Mouse (Mus musculus) G1E (cell line): ENCODE results near the gene Hap1. TPM values are rescaled to one million over a fixed set of nuclear protein-coding genes. Genes with fewer than 3 reads are reported as not detected.
"Not testable (repeated sequence)": the region's sequence is repeated elsewhere in the genome, so short reads cannot be mapped to it uniquely, and the experiment has no call there.

Source experiments
- ATAC-seq: 2 replicates; pipeline ENCODE4 v1.8.0; 2016; ENCODE audit warnings: mild to moderate bottlenecking; ENCODE audit not compliant: insufficient number of reproducible peaks, poor library complexity, low FRiP score, severe bottlenecking; ENCODE audit errors: extremely low read depth
- DNase-seq: peaks from one replicate; pipeline ENCODE4 v3.0.0; 2012; ENCODE audit warnings: low spot score
- H3K27me3 ChIP-seq: 2 replicates; pipeline ENCODE4 v1.6.1; 2012; ENCODE audit warnings: mild to moderate bottlenecking, low read length, inconsistent platforms; ENCODE audit not compliant: insufficient read depth
- H3K36me3 ChIP-seq: replicated peaks from 2 replicates; pipeline ENCODE3; 2012; ENCODE audit warnings: mild to moderate bottlenecking, inconsistent platforms
- H3K4me1 ChIP-seq: 2 replicates; pipeline ENCODE4 v1.6.1; 2012; ENCODE audit warnings: low read depth, low read length, inconsistent platforms, mixed read lengths; ENCODE audit not compliant: insufficient read depth
- H3K4me3 ChIP-seq: 2 replicates; pipeline ENCODE4 v1.5.1; 2012; ENCODE audit warnings: low read depth, mild to moderate bottlenecking, inconsistent platforms, low read length, moderate library complexity, mixed read lengths
- H3K9me3 ChIP-seq: replicated peaks from 2 replicates; pipeline ENCODE4 v1.6.1; 2012; ENCODE audit warnings: inconsistent platforms
- CTCF ChIP-seq: IDR thresholded peaks from 2 replicates; pipeline ENCODE4 v1.5.1; 2012; ENCODE audit warnings: low read depth, low read length, inconsistent platforms, mixed read lengths
- GATA1 ChIP-seq: IDR thresholded peaks from 2 replicates; pipeline ENCODE4 v1.6.1; 2012; ENCODE audit warnings: borderline replicate concordance, low read length, inconsistent platforms, mixed read lengths
- GATA2 ChIP-seq: IDR thresholded peaks from 2 replicates; pipeline ENCODE4 v1.6.1; 2012; ENCODE audit warnings: low read depth, low read length, inconsistent platforms, borderline replicate concordance
- POLR2AphosphoS5 ChIP-seq: IDR thresholded peaks from 2 replicates; pipeline ENCODE4 v1.6.1; 2012; ENCODE audit warnings: low read depth, low read length, inconsistent platforms; ENCODE audit not compliant: insufficient replicate concordance
- TAL1 ChIP-seq: conservative IDR thresholded peaks from 2 replicates; pipeline ENCODE4 v1.6.1; 2012; ENCODE audit warnings: low read depth, low read length, inconsistent platforms, mixed read lengths
- polyA plus RNA-seq: library from polyadenylated mRNA; stranded (reverse); fragments of >175 nt; gene quantifications from 2 replicates; pipeline ENCODE4 v1.2.3, GENCODE M21; 2012
- total RNA-seq, 2 experiments: library from RNA; stranded (forward) in 1 of 2; stranded (reverse) in 1 of 2; fragments of 200-1000 nt in 1 of 2; fragments of >200 nt in 1 of 2; fragmentation: Nextera tagmentation in 1 of 2; gene quantifications; 2 replicates each; pipeline ENCODE4 v1.2.3; 2014 to 2017

Gene Hap1
- total and polyA plus RNA-seq, 3 experiments = 0.05 TPM; not detected in 2

DNA sequence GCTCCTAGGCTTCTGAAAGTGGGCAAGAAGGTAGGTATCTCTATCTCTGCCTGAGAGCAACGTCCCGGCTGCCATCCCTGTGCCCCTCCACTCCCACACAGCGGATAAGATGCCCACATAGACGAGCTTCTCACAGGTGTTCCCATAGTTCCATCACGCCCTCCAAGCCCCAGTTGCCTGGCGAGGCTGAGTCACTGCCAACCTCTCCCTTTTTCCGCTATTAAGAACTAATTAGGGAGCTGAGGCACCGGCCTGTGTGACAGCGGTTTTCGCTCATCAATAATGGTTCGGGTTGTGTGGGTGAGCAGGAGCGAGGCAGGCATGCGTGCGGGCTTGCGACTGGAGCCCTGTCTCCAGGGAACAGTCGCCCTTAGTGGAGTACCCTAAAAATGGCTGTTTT, 25.7 kb downstream of the Hap1 start:
- Histone ChIP-seq H3K27me3 (peaks cover 30% of the 10 kb centered on the region), H3K4me1 (no peaks in the 10 kb centered on the region; the same call in 1 of the 2 replicates), H3K9me3 (no peaks in the 10 kb centered on the region), H3K36me3 (no peaks in the 10 kb centered on the region), H3K4me3 (no peak overlapping the region)
- TF ChIP-seq CTCF (no peak), GATA2 (no peak), GATA1 (no peak), TAL1 (no peak), POLR2AphosphoS5 (no peak)
- no peak for ATAC-seq
- no peak for DNase-seq

DNA sequence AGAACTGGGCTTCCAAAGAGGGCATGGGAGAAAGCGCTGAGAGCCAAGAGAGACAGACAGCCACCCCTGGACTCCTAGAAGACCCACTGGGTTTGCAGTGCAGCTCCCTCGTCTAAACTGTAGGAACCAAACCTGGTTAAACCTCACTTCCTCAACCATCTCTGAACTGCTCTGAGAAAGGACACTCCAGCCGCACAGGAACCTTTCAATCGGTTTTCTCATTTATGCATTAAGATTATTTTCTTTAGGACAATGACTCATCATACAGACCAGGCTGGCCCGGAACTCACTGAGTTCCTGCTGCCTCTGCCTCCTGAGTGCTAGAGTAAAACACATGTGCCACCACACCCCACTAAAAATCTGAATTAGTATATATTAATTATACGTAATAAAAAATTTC, 28.2 kb downstream of the Hap1 start:
- ATAC-seq = no peak
- DNase-seq = no peak
- TF ChIP-seq GATA1 (no peak), POLR2AphosphoS5 (no peak), CTCF (no peak), GATA2 (no peak), TAL1 (no peak)
- Histone ChIP-seq H3K4me1 (peaks cover under 1% of the 10 kb centered on the region; the same call in 1 of the 2 replicates), H3K27me3 (peaks cover 23% of the 10 kb centered on the region), H3K4me3 (no peak overlapping the region), H3K9me3 (no peaks in the 10 kb centered on the region), H3K36me3 (peaks cover 2% of the 10 kb centered on the region)

DNA sequence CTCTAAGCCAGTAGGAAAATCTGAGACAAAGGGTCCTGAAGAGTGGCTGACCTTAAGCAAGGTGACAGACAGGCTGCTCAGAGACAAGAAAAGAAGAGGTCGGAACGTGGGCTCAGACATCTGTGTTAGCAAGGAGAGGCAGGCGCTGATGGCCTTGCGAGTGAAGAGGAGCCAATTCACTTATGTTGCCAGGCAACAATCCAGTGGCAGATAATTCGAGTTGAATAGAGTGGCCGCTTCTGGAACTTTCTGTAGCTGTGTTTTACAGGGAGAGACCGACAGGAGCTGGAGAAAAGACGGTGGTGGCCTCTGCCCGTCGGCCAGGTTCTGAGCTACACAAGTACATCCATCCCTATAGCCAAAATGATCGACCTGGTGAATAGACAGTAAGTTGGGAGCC, 28.6 kb downstream of the Hap1 start:
- Histone ChIP-seq H3K27me3 (peaks cover 23% of the 10 kb centered on the region), H3K4me3 (no peak overlapping the region), H3K9me3 (no peaks in the 10 kb centered on the region), H3K36me3 (peaks cover 6% of the 10 kb centered on the region), H3K4me1 (peaks cover 5% of the 10 kb centered on the region)
- DNase-seq (no peak), ATAC-seq (no peak)
- TF ChIP-seq GATA2 (no peak), POLR2AphosphoS5 (no peak), CTCF (no peak), GATA1 (no peak), TAL1 (no peak)

DNA sequence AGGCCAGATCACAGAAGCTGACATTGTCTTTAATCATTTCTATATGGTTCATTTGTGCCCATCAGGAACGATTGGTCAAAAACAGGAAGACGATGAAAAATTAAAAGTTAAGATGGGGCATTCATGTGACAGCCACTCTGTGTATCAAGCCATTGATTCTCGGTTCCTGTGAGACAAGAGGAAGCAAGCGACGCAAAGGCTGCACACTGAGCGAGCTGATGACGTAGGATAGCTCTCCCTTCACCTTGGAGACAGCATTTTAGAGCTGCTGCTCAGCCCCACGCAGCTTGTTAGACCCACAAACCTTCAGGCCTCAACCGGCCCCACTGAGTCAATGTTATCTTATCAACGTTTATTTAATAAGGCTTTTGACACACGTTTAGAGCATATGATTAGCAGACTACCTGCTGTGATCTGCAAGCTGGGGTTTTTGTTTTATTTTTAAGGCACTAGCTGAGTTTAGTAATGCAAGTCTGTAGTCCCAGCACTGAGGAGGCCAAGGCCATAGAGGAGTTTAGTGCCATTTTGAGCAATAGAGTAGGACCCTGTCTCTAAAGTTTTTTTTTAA, 30.8 kb downstream of the Hap1 start:
- TF ChIP-seq GATA2 (no peak), GATA1 (no peak), TAL1 (no peak), CTCF (no peak), POLR2AphosphoS5 (no peak)
- ATAC-seq (no peak), DNase-seq (no peak)
- H3K9me3 ChIP-seq = no peaks in the 10 kb centered on the region
- H3K27me3 ChIP-seq = peaks cover 15% of the 10 kb centered on the region; the same call in 1 of the 2 replicates
- H3K4me3 ChIP-seq = no peak overlapping the region
- peaks cover 23% of the 10 kb centered on the region for H3K36me3 ChIP-seq
- H3K4me1 ChIP-seq = peaks cover 14% of the 10 kb centered on the region

DNA sequence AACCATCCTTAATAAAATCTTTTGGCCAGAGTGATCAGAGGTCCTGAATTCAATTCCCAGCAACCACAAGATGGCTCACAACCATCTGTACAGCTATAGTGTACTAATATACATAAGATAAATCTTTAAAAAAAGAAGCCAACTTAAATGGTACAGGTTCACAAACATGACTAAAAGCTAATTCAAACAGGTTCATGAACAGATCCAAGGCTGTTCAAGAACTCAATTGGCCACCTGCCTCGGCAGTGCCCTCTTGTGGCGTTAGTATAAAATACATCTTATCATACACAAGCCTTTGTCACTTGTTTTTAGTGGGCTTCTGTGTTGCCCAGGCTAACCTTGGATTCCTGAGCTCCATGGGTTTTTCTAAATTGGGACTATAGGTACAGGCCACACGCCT, 32.4 kb downstream of the Hap1 start:
- no peak for ATAC-seq
- peaks cover 20% of the 10 kb centered on the region for H3K4me1 ChIP-seq
- H3K27me3 ChIP-seq = peaks cover 8% of the 10 kb centered on the region; the same call in 1 of the 2 replicates
- no peak overlapping the region for H3K4me3 ChIP-seq
- TF ChIP-seq CTCF (peak; percentile 63), TAL1 (no peak)
- H3K36me3 ChIP-seq = peaks cover 23% of the 10 kb centered on the region
- H3K9me3 ChIP-seq = no peaks in the 10 kb centered on the region
- peak; percentile 26 for DNase-seq

DNA sequence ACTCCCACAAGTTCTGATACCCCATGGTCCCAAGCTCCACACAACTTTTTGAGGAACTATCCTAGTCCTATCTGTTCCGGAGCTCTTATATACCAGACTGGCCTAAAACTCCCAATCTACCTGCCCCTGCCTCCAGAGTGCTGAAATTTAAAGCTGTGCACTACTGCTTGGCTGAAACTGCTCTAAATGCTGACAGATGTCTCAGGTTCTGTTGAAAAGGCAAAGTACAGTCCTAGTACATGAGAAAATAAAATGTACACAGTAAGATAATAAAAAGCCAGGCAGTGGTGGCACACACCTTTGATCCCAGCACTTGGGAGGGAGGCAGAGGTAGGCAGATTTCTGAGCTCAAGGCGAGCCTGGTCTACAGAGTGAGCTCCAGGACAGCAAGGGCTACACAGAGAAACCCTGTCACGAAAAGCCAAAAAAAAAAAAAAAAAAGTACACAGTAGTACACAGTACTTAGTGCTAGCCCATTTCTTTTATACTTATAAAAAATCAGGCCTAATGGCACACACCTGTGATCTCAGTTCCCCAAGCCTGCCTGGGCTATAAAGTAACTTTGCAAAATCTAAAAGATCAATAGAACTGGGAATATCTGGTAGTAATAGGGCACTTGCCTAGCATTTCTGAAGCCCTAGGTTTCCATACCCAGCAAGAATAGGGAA, 33.2 kb downstream of the Hap1 start:
- Histone ChIP-seq H3K9me3 (no peaks in the 10 kb centered on the region), H3K4me1 (peaks cover 28% of the 10 kb centered on the region), H3K4me3 (peak overlapping the region; percentile 16; the same call in 1 of the 2 replicates), H3K36me3 (peaks cover 23% of the 10 kb centered on the region), H3K27me3 (0 out of 2 replicates have a peak, but pooled peaks cover 5% of the 10 kb centered on the region)
- no peak for DNase-seq
- peak; percentile 42; the same call in 1 of the 2 replicates for TF ChIP-seq POLR2AphosphoS5
- TF ChIP-seq TAL1 = no peak
- ATAC-seq = no peak

DNA sequence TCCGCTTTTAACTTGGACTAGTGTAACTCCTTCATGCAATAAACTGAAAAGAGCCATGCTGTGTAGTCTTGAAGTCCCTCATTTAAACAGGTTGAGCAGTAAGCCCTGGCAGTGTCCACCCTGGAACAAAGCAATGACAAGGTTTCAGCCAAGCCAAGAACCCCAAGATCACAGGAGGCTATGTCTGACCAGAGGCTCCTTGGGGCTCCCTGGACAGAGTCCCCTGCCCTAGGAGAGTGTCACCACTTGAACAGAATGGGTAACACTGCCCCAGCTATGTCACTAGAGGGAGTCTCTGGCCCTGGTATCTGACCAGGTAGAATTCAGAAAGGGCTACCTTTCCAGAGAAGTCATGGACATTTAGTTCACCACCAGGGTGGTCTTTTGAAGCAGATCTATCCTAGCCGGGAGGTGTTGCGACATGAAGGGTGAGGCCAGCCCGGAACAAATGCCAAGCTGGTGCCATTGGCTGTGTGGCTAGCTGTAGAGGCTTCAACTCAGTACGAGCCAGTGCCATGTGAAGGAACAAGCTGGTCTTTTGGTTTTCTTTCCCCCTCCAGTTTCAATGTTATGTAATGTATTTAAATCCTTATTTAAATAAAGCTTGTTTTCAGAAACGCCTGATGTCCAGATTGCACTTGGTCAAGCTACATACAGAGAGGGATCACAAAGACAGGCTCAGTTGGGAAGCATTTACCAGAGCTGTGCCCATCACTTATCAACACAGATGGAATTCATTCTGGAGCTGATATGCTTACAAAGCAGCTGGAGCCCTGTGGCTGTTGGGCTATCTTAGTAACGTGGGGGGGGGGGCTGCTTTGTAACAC, 34.2 kb downstream of the Hap1 start:
- H3K9me3 ChIP-seq, DNase-seq, H3K27me3 ChIP-seq, ATAC-seq: not testable (repeated sequence)
- peaks cover 23% of the 10 kb centered on the region for H3K36me3 ChIP-seq
- H3K4me3 ChIP-seq = peak overlapping the region; percentile 64
- peaks cover 34% of the 10 kb centered on the region for H3K4me1 ChIP-seq

DNA sequence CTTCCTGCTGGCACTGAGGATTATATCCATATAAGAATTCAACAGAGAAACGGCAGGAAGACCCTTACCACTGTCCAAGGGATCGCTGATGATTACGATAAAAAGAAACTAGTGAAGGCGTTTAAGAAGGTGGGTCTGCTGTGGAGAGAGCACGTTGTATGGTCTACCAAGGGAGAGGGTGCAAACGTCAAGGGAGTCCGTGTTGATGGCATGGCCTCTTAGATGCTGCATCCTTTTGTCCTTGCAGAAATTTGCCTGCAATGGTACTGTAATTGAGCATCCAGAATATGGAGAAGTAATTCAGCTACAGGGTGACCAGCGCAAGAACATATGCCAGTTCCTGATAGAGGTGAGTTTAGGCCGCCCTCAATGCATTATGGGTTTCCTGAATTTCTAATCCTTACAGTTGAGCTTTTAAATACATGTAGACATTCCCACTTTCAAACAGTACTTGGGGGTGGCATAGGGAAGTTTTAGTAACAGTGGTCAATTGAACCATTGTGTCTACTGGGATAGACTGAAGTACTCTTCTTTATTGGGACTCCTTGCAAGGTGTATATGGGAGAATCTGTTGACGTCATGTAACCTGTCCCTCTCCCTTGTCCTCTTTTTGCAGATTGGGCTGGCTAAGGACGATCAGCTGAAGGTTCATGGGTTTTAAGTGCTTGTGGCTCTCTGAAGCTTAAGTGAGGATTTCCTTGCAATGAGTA, 35.1 kb downstream of the Hap1 start:
- not testable (repeated sequence) for H3K9me3 ChIP-seq, ATAC-seq, H3K27me3 ChIP-seq, DNase-seq
- H3K4me1 ChIP-seq = peaks cover 34% of the 10 kb centered on the region
- H3K4me3 ChIP-seq = peak overlapping the region; percentile 82
- H3K36me3 ChIP-seq = peaks cover 23% of the 10 kb centered on the region
